15 mouse cellular contexts compared by ENCODE assay signal in the genomic region with DNA sequence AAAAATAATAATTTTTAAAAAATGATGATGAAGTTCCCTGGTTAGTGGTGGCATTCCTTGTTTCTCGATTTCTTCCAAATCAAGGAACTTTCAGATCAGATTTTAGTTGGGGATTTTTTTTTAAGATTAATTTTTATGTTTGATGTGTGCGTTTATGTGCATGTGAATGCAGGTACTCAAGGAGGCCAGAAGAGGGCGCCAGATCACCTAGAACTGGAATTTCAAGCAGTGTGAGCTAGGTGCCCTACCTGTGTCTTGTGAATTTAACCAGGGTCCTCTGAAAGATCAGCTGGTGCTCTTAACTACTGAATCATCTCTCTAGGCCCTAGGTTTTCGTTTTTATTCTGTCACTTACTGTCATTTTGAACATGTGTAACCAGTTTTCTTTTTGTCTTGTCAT. TPM values are rescaled to one million over a fixed set of nuclear protein-coding genes. Genes with fewer than 3 reads are reported as not detected.
DNase-seq lines count a peak whose midpoint lies in the region; ATAC-seq and TF ChIP-seq lines count a peak whose summit lies in the region.
"Had no signal": no experiment of that assay in that cellular context is flagged by ENCODE, and none has a peak within 500 bp of the region (broad histone marks: within the 10 kb centered on the region; RNA-seq: fewer than 3 reads in every experiment).

No protein-coding gene starts in this region.

- WGBS in heart, postnatal 0 days = 56% methylated on average over 4 of the region's 4 CpGs
- WGBS in forebrain, embryonic 14.5 days = 72% methylated on average over 4 of the region's 4 CpGs

- peak; percentile 30 for TF ChIP-seq CTCF in heart, postnatal 0 days (IDR thresholded peaks at IDR 0.05; ENCODE audit: low read depth)

- H3K4me3 ChIP-seq in heart, postnatal 0 days (ENCODE audit: low read depth, low read length) = no peak overlapping the region
- H3K4me3 ChIP-seq in forebrain, embryonic 14.5 days (ENCODE audit: low read depth, low read length) = no peak overlapping the region
- H3K4me3 ChIP-seq: limb, embryonic 13.5 days had no signal

- H3K9me3 ChIP-seq in heart, postnatal 0 days (replicated peaks; ENCODE audit: control insufficient read depth, low read length) = no peaks in the 10 kb centered on the region
- H3K9me3 ChIP-seq in forebrain, embryonic 14.5 days (replicated peaks; ENCODE audit: control insufficient read depth, low read length) = no peaks in the 10 kb centered on the region
- H3K9me3 ChIP-seq: limb, embryonic 13.5 days had no signal

- no peak for DNase-seq in heart, postnatal 0 days (ENCODE audit: low spot score)
- DNase-seq in heart, adult 8-10 months (ENCODE audit: low spot score) = no peak
- DNase-seq in right cerebral cortex, postnatal 4 days = peak; percentile 2
- DNase-seq in right cerebral cortex, postnatal 10 days (ENCODE audit: low spot score in 2 of 2) = no peak
- peak; percentile 35 for DNase-seq in R1 (ENCODE audit: low read depth, low spot score)
- DNase-seq in splenic B cell, adult 2 months (ENCODE audit: low read depth, low spot score) = peak; percentile 22
- no peak for DNase-seq in forebrain, embryonic 14.5 days (ENCODE audit: low spot score)
- DNase-seq: heart, adult 11 months; kidney, adult 9 months; thymus, adult 2 months had no signal

- no peak overlapping the region for H3K27ac ChIP-seq in heart, postnatal 0 days (ENCODE audit: low read depth)
- no peak overlapping the region for H3K27ac ChIP-seq in forebrain, embryonic 14.5 days (ENCODE audit: low read depth, low read length)
- H3K27ac ChIP-seq: limb, embryonic 13.5 days had no signal

- no peak overlapping the region for H3K4me2 ChIP-seq in heart, postnatal 0 days (ENCODE audit: low read depth, low read length)
- no peak overlapping the region for H3K4me2 ChIP-seq in forebrain, embryonic 14.5 days (ENCODE audit: low read length)
- H3K4me2 ChIP-seq: limb, embryonic 13.5 days had no signal

- TF ChIP-seq EP300 in heart, postnatal 0 days (IDR thresholded peaks at IDR 0.05; ENCODE audit: low read depth) = no peak

- H3K9ac ChIP-seq in heart, postnatal 0 days (replicated peaks; ENCODE audit: low read depth, low read length) = no peak overlapping the region
- H3K9ac ChIP-seq in forebrain, embryonic 14.5 days (ENCODE audit: low read length) = no peak overlapping the region
- H3K9ac ChIP-seq: limb, embryonic 13.5 days had no signal

- H3K36me3 ChIP-seq in heart, postnatal 0 days (replicated peaks; ENCODE audit: control insufficient read depth, insufficient read depth, low read length) = peaks cover 6% of the 10 kb centered on the region
- H3K36me3 ChIP-seq in splenic B cell, adult 2 months (ENCODE audit: control insufficient read depth, insufficient read depth, low read length, poor library complexity, severe bottlenecking) = peaks cover 5% of the 10 kb centered on the region; the same call in 1 of the 2 replicates
- H3K36me3 ChIP-seq in forebrain, embryonic 14.5 days (ENCODE audit: control insufficient read depth, insufficient read depth, low read length) = no peaks in the 10 kb centered on the region
- H3K36me3 ChIP-seq: limb, embryonic 13.5 days had no signal

- no peak for ATAC-seq in heart, postnatal 0 days (ENCODE audit: insufficient read depth, low read depth)
- no peak for ATAC-seq in megakaryocyte-erythroid progenitor cell, adult 5-6 weeks (replicated peaks; ENCODE audit: low FRiP score, low TSS enrichment, poor library complexity, severe bottlenecking)
- ATAC-seq in forebrain, embryonic 14.5 days = no peak

- H3K4me1 ChIP-seq in heart, postnatal 0 days (ENCODE audit: control insufficient read depth, insufficient read depth) = no peaks in the 10 kb centered on the region
- H3K4me1 ChIP-seq in forebrain, embryonic 14.5 days (ENCODE audit: control insufficient read depth, insufficient read depth, low read length) = no peaks in the 10 kb centered on the region
- H3K4me1 ChIP-seq: limb, embryonic 13.5 days had no signal

- H3K27me3 ChIP-seq in heart, postnatal 0 days (ENCODE audit: control insufficient read depth, insufficient read depth, low read length) = no peaks in the 10 kb centered on the region
- no peaks in the 10 kb centered on the region for H3K27me3 ChIP-seq in splenic B cell, adult 2 months (ENCODE audit: control insufficient read depth, insufficient read depth, low read length, poor library complexity, severe bottlenecking)
- H3K27me3 ChIP-seq in forebrain, embryonic 14.5 days (replicated peaks; ENCODE audit: control insufficient read depth, insufficient read depth, low read length) = no peaks in the 10 kb centered on the region
- H3K27me3 ChIP-seq: limb, embryonic 13.5 days had no signal

RNA-seq across cellular contexts. Expression of a gene that starts 24.0 kb away (rescaled TPM):
- not detected in 2 replicates for total RNA-seq in heart, postnatal 0 days (2014; rRNA removed; ENCODE audit: low replicate concordance)
- polyA plus RNA-seq in heart, postnatal 0 days (2015; fragmentation: Nextera tagmentation; extraction: Ambion mirVana) = not detected in 2 replicates
- not detected for total RNA-seq in heart, adult 8-10 months (2022)
- not detected in 2 replicates for total RNA-seq in megakaryocyte-erythroid progenitor cell, adult 5-6 weeks (2014; fragmentation: Nextera tagmentation)
- total RNA-seq in megakaryocyte-erythroid progenitor cell, adult 5-6 weeks (2017) = not detected in 2 replicates
- not detected in 2 replicates for polyA plus RNA-seq in forebrain, embryonic 14.5 days (2014; fragmentation: Nextera tagmentation; extraction: Ambion mirVana)
- total RNA-seq: adrenal gland, adult 18-20 months; hematopoietic stem cell, adult 5-6 weeks; layer of hippocampus, postnatal 14 days had no signal
- polyA plus RNA-seq: limb, embryonic 13.5 days had no signal

Comparison
In these comparisons a context has a peak if more than half of its experiments do, and no peak if none do; other contexts are left out.
1. DNase-seq: peak in right cerebral cortex, postnatal 4 days (single experiment), R1 (single experiment) and splenic B cell, adult 2 months (single experiment); none in heart, postnatal 0 days (single experiment), heart, adult 8-10 months (single experiment), right cerebral cortex, postnatal 10 days (0 of 2) and forebrain, embryonic 14.5 days (single experiment).